Mouse (Mus musculus): ENCODE data around the gene Pik3ca. TPM values are rescaled to one million over a fixed set of nuclear protein-coding genes. Genes with fewer than 3 reads are reported as not detected.

The Pik3ca gene
- 10 to 100 TPM; 16.0 to 19.0 TPM for polyA plus RNA-seq (2017; shearing (Covaris generic))

GRCm38 (mm10) chr3:32397461-32398174 lies at the start of gene Pik3ca:
Gene Pik3ca (plus strand): TSS chr3:32397671.
- peak; percentile 5 for ATAC-seq

GRCm38 (mm10) chr3:32347881-32348280 lies 49.6 kb upstream of the Pik3ca start:
- no peak for ATAC-seq

GRCm38 (mm10) chr3:32361221-32361620 lies 36.2 kb upstream of the Pik3ca start:
- ATAC-seq: no peak

GRCm38 (mm10) chr3:32364195-32364594 lies 33.3 kb upstream of the Pik3ca start:
- ATAC-seq: no peak

GRCm38 (mm10) chr3:32364841-32365545 lies 32.5 kb upstream of the Pik3ca start:
- ATAC-seq: peak; percentile 28

- peak; percentile 75 for ATAC-seq
Measured at GRCm38 (mm10) chr3:32365546-32366245, 31.8 kb upstream of the Pik3ca start, which contains the start of gene Zmat3. Gene Zmat3 (minus strand): TSS chr3:32366014.

GRCm38 (mm10) chr3:32366246-32366734 lies 31.2 kb upstream of the Pik3ca start:
- ATAC-seq: no peak

GRCm38 (mm10) chr3:32367516-32367915 lies 30.0 kb upstream of the Pik3ca start:
- ATAC-seq: no peak

GRCm38 (mm10) chr3:32371957-32372356 lies 25.5 kb upstream of the Pik3ca start:
- ATAC-seq: no peak

GRCm38 (mm10) chr3:32372470-32372869 lies 25.0 kb upstream of the Pik3ca start:
- no peak for ATAC-seq

- ATAC-seq: no peak
Measured at GRCm38 (mm10) chr3:32373236-32373635, 24.2 kb upstream of the Pik3ca start.

- ATAC-seq: peak; percentile 68
Measured at GRCm38 (mm10) chr3:32379891-32380290, 17.6 kb upstream of the Pik3ca start.

GRCm38 (mm10) chr3:32381556-32381955 lies 15.9 kb upstream of the Pik3ca start:
- no peak for ATAC-seq

- no peak for ATAC-seq
Measured at GRCm38 (mm10) chr3:32392841-32393240, 4.6 kb upstream of the Pik3ca start.

- ATAC-seq: no peak
Measured at GRCm38 (mm10) chr3:32393986-32394385, 3.5 kb upstream of the Pik3ca start.

GRCm38 (mm10) chr3:32395771-32396551 lies 1.5 kb upstream of the Pik3ca start:
- no peak for ATAC-seq

GRCm38 (mm10) chr3:32396794-32397460 lies 544 bp upstream of the Pik3ca start:
- ATAC-seq: peak; percentile 90

- no peak for ATAC-seq
Measured at GRCm38 (mm10) chr3:32398175-32398538, 686 bp downstream of the Pik3ca start.

GRCm38 (mm10) chr3:32398623-32399022 lies 1.2 kb downstream of the Pik3ca start:
- ATAC-seq: no peak

GRCm38 (mm10) chr3:32399381-32399780 lies 1.9 kb downstream of the Pik3ca start:
- no peak for ATAC-seq

GRCm38 (mm10) chr3:32399931-32400330 lies 2.5 kb downstream of the Pik3ca start:
- no peak for ATAC-seq

- no peak for ATAC-seq
Measured at GRCm38 (mm10) chr3:32401591-32401990, 4.1 kb downstream of the Pik3ca start.

Data from activated CD4-positive, CD25-positive, alpha-beta regulatory T cell, adult 4 months (primary cell).